Mouse (Mus musculus) stomach, embryonic 15.5 days (tissue): ENCODE measurements around the gene Selenop. TPM values are rescaled to one million over a fixed set of nuclear protein-coding genes. Genes with fewer than 3 reads are reported as not detected.

ENCODE experiments used
- ATAC-seq: fragments of 200-750 bp; cut with Nextera tagmentation; 2 replicates; pipeline ENCODE4 v1.8.0; 2017; ENCODE audit warnings: low read depth, moderate number of reproducible peaks, moderate TSS enrichment; ENCODE audit not compliant: insufficient read depth, low FRiP score
- H3K27ac ChIP-seq: fragments of 300-500 bp; sonication (generic); 2 replicates; pipeline ENCODE4 v1.5.1; 2015; ENCODE audit warnings: mild to moderate bottlenecking, inconsistent platforms
- H3K27me3 ChIP-seq: fragments of 300-500 bp; sonication (generic); replicated peaks from 2 replicates; pipeline ENCODE4 v1.6.1; 2015; ENCODE audit warnings: inconsistent platforms
- H3K36me3 ChIP-seq: fragments of 300-500 bp; sonication (generic); 2 replicates; pipeline ENCODE4 v1.6.1; 2015; ENCODE audit warnings: inconsistent platforms
- H3K4me1 ChIP-seq: fragments of 300-500 bp; sonication (generic); 2 replicates; pipeline ENCODE4 v1.6.1; 2015; ENCODE audit warnings: inconsistent platforms
- H3K4me2 ChIP-seq: fragments of 300-500 bp; sonication (generic); 2 replicates; pipeline ENCODE4 v1.6.1; 2015; ENCODE audit warnings: mild to moderate bottlenecking, inconsistent platforms
- H3K4me3 ChIP-seq: fragments of 300-500 bp; sonication (generic); replicated peaks from 2 replicates; pipeline ENCODE4 v1.5.1; 2015; ENCODE audit warnings: inconsistent platforms
- H3K9ac ChIP-seq: fragments of 300-500 bp; sonication (generic); 2 replicates; pipeline ENCODE4 v1.6.1; 2015; ENCODE audit warnings: inconsistent platforms
- H3K9me3 ChIP-seq: fragments of 300-500 bp; sonication (generic); 2 replicates; pipeline ENCODE4 v1.6.1; 2016; ENCODE audit warnings: inconsistent platforms
- WGBS: fragments of 180-500 bp; shearing (Covaris S2); methylation state at CpG from one replicate; pipeline ENCODE4 v1.1.7; 2015; 5-methylcytosine and 5-hydroxymethylcytosine counted together
- polyA plus RNA-seq: library from polyadenylated mRNA; unstranded; fragments of >200 nt; fragmentation: Nextera tagmentation; extraction: Ambion mirVana; gene quantifications from 2 replicates; pipeline ENCODE4 v1.2.1, GENCODE M21; 2015

The Selenop gene
- polyA plus RNA-seq, 1 experiment from 2014 or later = 293 TPM

DNA sequence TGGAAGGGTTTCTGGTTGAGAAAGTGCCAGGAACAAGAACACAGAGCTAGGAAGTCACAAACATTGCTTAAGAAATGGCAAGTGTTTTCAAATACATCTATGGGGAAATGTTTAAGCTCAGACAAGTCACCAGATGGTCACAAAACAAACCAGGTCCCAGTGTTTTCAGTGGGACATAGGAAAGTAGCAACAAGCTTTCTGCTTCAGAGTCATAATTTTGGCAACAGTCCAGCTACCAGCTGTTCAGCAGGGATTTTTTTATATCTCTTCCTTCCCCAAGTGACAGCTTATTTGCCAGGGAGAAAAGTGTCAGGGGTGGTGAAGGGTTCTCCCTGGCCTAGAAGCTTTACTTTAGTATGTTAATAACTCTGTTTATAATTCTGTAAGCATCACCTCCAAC is 44.6 kb downstream of the Selenop start:
- H3K27ac ChIP-seq = no peak overlapping the region
- H3K36me3 ChIP-seq = no peaks in the 10 kb centered on the region
- no peak overlapping the region for H3K4me3 ChIP-seq
- H3K4me2 ChIP-seq = no peak overlapping the region
- no peaks in the 10 kb centered on the region for H3K9me3 ChIP-seq
- H3K4me1 ChIP-seq = no peaks in the 10 kb centered on the region
- no peak overlapping the region for H3K9ac ChIP-seq
- H3K27me3 ChIP-seq = no peaks in the 10 kb centered on the region
- no peak for ATAC-seq

GRCm38 (mm10) chr15:3316617-3317016 is 48.3 kb downstream of the Selenop start:
- H3K4me2 ChIP-seq = no peak overlapping the region
- H3K27ac ChIP-seq = no peak overlapping the region
- no peaks in the 10 kb centered on the region for H3K4me1 ChIP-seq
- no peak for ATAC-seq
- no peak overlapping the region for H3K4me3 ChIP-seq
- H3K9ac ChIP-seq = no peak overlapping the region
- WGBS = 77% methylated on average over 2 of the region's 2 CpGs
- H3K27me3 ChIP-seq = no peaks in the 10 kb centered on the region
- peaks cover 8% of the 10 kb centered on the region for H3K36me3 ChIP-seq
- H3K9me3 ChIP-seq = no peaks in the 10 kb centered on the region

- Histone ChIP-seq H3K27ac (no peak overlapping the region), H3K4me1 (no peaks in the 10 kb centered on the region), H3K36me3 (peaks cover 8% of the 10 kb centered on the region), H3K4me3 (no peak overlapping the region), H3K9ac (no peak overlapping the region), H3K9me3 (no peaks in the 10 kb centered on the region), H3K4me2 (no peak overlapping the region), H3K27me3 (no peaks in the 10 kb centered on the region)
- WGBS = 91% methylated on average over 9 of the region's 9 CpGs
- ATAC-seq = no peak
These were observed 51.6 kb downstream of the Selenop start for GRCm38 (mm10) chr15:3319929-3320328.

- H3K27me3 ChIP-seq = no peaks in the 10 kb centered on the region
- H3K4me1 ChIP-seq = no peaks in the 10 kb centered on the region
- no peak overlapping the region for H3K9ac ChIP-seq
- H3K36me3 ChIP-seq = peaks cover 10% of the 10 kb centered on the region
- H3K27ac ChIP-seq = no peak overlapping the region
- no peak overlapping the region for H3K4me3 ChIP-seq
- no peaks in the 10 kb centered on the region for H3K9me3 ChIP-seq
- ATAC-seq = no peak
- H3K4me2 ChIP-seq = no peak overlapping the region
These were observed 54.7 kb downstream of the Selenop start for GRCm38 (mm10) chr15:3323041-3323440.

Other genes with a start within 250 kb of the Selenop start
- 0.30 and 0.32 TPM in 2 replicates for gene Ccdc152, start 35.0 kb downstream of the Selenop start, polyA plus RNA-seq